Mouse (Mus musculus) cerebellum, adult 11 months (tissue): ENCODE results near the gene Kbtbd13.

Experiments
- DNase-seq: peaks from one replicate; pipeline ENCODE4 v3.0.0; 2022

The Kbtbd13 gene

DNA sequence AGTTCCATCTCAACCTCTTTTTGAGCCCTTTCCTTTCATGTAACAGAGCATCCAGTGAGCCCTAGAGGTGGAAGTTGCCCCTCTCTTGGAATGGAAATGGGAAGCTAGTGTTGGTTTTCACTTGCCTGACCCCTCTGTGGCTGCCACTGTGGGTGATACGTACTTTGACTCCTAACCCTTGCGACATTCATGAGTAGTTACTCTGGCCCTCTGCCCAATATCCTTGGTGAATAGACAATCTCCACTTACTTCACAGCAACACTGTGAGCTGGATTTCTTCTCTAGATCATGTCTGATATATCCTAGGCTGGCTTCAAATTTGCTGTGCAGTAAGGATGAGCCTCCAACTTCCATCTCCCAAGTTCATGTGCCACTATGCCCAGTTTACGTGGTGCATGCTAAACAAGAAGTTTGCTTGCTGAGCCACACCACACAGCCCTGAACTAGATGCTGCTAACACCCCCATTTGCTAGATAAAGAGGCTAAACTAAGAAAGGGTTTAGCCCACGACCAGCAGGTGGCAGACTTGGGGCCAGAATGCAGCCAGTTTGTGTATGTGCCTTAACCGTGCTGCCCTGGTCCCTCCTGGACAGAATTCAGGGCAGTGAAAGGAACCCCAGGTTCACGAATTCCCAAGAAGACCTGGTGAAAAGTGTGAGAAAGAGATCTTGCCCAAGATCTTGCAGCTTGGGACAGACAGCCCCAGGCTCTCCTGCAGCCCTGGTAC, 1.3 kb upstream of the Kbtbd13 start:
- DNase-seq, result peak; percentile 26

DNA sequence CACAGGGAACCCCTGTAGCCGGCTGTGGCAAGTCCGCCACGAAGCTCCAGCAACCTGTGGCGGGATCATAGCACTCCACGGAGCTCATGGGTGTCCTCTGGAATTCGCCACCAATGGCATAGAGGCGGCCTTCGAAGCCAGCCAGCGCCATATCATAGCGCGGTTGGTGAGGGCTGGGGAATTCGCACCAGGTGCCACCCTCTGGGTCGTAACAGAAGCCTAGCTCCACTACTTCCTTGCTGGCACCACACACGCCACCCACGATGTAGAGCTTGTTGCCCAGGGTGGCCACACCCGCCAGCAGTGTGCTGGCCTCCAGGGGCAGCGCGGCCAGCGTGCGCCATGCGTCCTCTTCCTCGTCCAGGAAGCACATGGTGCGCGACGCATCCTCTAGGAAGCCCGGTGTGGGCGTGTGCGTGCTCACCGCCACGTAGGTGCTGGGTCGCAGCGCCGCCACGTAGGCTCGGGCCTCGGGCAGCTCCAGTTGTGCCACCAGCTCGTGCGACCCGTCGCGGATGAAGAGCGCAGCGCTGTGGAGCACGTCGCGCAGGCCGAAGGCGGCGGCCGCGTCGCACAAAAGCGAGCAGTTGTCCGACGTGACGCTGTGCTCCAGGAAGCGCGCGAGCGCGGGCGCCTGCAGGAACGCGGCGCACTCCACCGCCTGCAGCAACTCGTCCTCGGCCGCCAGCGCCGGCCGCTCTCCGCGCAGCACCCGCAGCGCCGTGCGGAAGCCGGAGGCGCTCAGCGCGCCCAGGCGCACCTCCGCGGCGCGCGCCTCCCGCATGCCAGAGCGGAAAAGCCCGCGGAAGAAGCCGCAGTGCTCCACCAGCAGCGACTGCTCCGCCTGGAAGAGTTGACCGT, 470 bp downstream of the Kbtbd13 start:
- no peak for DNase-seq

GRCm38 (mm10) chr9:65386373-65387140, 4.9 kb downstream of the Kbtbd13 start:
- DNase-seq, result no peak

DNA sequence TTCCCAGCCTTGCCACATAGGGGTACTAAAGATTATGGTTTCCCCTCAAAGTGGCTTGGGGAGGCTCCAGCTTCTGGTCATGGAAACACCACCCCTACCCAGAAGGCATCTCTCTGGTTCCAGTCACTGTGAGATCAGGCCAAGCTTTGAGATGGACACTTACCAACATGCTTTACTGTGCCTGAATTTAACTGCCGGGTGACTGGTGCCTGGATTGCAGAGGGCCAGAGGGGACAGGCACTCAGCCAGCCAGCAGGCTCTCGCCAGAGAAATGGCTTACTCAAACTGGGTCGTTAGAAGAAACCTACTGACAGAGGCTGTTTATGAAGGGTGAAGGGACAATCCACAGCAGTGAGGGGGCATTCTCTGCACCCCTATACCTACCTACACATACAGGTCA, 7.2 kb downstream of the Kbtbd13 start:
- no peak for DNase-seq

DNA sequence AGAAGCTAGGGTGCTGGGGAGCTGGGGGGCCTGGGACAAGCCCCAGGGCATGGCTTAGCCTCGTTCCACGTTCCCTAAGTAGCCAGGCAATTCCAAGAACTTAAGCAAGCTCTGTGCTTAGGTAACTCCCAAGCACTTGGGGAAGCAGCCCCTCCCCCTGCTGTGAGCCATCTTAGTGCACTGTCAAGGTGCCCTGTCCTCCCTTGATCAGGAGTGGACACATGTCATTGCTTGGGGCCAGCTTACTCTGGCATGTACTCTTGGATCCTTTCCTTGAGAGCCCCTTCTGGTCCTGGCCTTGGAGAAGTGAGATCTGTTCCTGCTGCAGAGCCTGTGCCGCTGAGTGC, 8.7 kb downstream of the Kbtbd13 start:
- no peak for DNase-seq

GRCm38 (mm10) chr9:65382031-65382750, 9.3 kb downstream of the Kbtbd13 start:
- no peak for DNase-seq

DNA sequence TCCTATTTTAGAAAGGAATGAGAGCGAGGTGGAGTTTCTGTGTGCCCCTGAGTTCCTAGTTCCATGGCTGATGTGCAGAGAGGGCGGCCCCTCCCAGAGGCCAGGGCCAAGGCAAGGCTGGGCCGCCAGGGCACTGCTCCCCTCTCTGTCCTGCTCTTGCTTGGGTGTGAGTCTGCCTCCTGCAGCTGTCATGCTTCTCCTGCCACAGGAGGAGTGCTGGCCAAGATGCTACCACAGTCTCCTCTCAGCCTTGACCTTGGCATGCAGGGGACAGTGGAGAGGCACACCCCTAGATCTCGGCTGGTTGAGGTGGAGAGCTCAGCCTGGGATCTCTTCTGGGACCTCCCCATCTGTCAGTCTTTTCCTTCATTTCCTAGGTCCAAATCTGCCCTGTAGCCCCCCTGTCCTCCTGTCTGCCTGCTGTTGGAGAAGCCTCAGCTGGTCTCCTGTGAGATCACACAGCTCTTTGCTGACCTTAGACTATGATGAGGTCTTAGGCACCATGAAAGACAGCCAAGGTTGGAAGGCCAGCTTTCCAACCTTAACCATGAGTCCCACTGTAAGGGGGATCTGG, 10.3 kb downstream of the Kbtbd13 start:
- no peak for DNase-seq

DNA sequence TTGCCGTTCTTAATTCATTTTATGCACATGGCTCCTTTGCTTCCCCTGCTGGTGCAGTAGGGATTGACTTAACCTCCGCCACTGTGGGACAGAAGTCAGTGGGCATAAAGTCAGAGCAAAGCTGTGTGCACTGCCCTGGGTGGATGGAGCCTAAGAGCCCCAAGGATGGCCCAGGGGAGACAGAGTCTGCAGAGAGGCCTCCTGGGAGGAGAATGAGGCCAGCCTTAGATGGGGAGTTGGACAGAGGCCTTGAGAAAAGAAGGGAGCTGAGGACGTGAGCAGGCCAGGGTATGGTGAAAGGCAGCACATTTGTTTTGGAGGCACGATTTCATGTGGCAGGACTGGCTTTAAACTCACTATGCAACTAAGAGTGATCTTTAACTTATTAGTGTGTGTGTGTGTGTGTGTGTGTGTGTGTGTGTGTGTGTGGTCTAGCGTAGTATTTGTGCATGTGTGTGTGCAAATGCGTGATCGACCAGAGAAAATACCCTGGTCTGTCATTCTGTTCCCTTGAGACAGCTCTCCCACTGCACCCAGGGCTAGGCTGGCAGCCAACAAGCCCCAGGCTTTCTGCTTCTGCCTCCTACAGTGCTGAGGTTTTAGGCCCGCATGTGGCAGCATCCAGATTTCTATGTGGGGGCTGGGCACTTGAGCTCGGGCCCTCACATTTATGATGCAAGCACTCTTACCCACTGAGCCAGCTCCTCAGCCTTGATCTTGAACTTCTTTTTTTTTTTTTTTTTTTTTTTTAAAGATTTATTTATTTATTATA, 16.1 kb downstream of the Kbtbd13 start:
- no peak for DNase-seq

DNA sequence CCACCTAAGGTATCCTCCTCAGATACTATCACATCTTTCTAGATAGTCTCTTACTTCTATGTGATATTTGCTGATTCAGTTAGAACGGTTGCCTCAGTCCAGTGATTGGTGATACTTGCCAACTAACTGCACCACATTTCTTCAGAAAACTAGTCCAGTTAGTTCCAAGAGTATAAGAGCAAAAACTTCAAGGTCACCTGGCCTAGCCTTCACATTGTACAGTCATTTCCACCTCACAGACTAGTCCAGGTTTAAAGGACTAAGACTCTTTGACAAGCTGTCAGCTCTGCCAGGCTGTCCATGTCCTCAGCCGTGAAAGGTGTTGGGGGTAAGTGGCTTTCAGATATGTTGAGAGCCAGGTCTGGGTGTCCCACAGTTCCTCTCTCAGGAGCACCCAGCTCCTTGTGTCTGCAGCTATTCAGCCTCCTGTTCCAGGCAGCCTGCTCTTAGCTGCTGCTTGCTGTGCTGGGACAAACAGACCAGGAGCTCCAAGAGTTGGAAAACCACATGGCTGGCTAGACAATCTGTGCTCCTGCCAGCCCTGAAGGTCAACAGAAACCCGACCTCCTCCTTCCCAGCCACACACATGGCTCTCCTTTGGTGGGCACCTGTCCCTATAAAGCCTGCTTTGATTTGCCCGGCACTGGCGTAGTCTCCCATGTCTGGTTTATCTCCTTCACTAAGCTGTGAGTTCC, 16.8 kb downstream of the Kbtbd13 start:
- DNase-seq, result no peak

DNA sequence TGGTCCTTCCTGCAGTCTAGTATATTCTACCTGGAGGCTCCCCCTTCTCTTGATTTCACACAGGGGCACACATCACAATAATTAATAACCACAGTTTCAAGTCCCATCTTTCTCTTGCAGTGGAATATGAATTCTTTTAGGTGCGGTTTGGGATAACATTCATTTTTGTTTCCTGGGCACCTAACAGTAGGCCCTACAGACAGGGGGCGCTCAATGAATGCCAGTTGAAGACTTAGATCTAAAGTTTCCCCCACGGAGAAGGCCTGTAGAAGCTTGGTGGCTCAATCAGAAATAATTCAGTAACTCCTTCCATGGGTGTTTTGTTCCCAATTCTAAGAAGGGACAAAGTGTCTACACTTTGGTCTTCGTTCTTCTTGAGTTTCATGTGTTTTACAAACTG, 19.0 kb downstream of the Kbtbd13 start:
- DNase-seq, result no peak

GRCm38 (mm10) chr9:65371756-65372155, 19.7 kb downstream of the Kbtbd13 start:
- DNase-seq, result no peak

GRCm38 (mm10) chr9:65365721-65366120, 25.7 kb downstream of the Kbtbd13 start:
- DNase-seq, result no peak

DNA sequence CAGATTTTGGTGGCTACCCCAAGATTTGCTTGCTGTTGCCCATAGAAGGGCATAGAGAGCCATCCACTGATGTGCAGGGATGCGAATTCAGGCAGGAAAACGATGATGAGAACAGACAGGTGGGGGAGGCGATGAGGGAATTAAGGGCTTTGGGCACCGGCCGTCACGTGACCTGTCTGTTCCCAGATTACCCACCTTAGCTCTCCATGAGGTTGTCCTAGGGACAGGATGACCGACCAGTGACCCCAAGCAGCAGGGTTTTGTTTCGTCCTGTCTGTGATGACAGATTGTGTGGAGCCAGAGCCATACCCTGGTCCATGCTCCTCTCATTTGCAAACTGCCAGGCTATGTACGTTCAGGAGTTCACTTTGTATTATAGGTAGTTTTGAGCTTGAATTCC, 27.8 kb downstream of the Kbtbd13 start:
- DNase-seq, result no peak

GRCm38 (mm10) chr9:65360641-65361448, 30.6 kb downstream of the Kbtbd13 start, which contains the start of gene Ubap1l:
TSS of gene Ubap1l (plus strand) at chr9:65361041.
- no peak for DNase-seq

DNA sequence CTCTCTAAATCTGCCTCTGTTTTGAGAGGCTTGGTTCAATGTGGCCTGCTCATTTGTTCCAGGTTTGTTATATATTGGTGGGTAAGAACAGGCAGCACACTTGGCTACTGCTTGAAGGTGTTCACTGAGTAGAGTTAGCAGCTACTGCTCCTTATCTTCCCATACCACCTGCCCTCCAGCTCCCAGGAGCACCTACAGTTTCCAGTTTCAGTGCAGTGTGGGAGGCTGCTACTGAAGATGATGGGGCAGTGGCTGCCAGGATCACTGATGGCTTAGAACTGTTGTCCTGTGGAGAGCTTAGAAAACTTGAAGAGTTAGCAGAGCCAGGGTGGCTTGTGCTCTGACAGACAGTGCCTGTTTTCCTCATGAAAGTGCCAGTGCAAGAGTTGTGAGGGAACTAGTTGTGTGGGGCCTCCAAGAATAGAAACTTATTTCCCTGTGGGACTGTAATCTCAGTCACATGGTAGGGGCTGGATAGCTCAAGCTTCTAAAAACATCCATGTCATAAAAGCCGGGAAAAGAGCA, 32.4 kb downstream of the Kbtbd13 start:
- DNase-seq, result no peak

DNA sequence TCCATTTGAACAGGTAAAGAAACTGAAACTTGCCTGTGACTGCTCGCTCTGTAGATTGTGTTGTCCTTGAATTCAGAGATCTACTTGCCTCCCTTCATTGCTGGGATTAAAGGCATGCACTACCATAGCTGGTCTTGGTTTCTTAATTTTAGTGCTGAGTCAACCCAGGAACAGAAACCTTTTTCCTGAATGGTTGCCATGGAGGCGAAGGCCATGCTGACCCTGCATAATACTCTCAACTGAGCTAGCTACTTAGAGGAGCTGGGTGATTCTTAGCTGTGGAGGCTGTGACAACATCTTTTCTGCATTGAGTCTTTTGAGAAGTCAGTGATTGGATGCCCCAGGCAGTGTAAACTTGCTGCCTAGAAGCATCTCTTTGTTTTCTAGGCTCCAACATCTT, 34.5 kb downstream of the Kbtbd13 start:
- DNase-seq, result no peak

DNA sequence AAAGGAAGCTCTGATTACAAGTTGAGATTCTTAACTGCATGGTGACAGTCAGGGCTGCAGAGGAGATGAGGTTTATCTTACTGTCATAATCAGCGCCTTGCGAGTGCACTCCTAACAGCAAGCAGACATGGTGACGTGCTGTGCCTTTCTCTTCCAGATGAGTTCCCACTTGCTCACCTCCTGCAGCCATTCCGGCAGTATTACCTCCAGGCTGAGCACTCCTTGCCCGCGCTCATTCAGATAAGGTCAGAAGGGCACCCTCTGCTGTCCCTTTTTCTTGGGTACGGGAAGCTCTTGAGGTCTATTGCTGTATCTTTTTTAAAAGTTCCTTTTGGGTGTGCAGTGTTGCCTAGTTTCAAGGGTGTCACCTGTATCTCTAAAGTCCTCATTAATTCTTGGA, 34.9 kb downstream of the Kbtbd13 start:
- no peak for DNase-seq

- no peak for DNase-seq
Measured at GRCm38 (mm10) chr9:65353251-65353650, 38.2 kb downstream of the Kbtbd13 start.

GRCm38 (mm10) chr9:65347112-65347850, 44.2 kb downstream of the Kbtbd13 start:
- DNase-seq, result no peak
